In genomic region chr14:20116149-20116605, GRCm38 (mm10) we compare ENCODE assay signal across 10 mouse cellular contexts. TPM values are rescaled to one million over a fixed set of nuclear protein-coding genes. Genes with fewer than 3 reads are reported as not detected.
DNase-seq lines count a peak whose midpoint lies in the region; ATAC-seq lines count a peak whose summit lies in the region.
"Had no signal": no experiment of that assay in that cellular context is flagged by ENCODE, and none has a peak within 500 bp of the region (broad histone marks: within the 10 kb centered on the region; RNA-seq: fewer than 3 reads in every experiment).

No protein-coding gene starts in this region.

- no peaks in the 10 kb centered on the region for H3K27me3 ChIP-seq in hindbrain, embryonic 14.5 days (ENCODE audit: control insufficient read depth, insufficient read depth, low read length)
- no peaks in the 10 kb centered on the region for H3K27me3 ChIP-seq in hindbrain, embryonic 16.5 days (replicated peaks; ENCODE audit: control insufficient read depth, insufficient read depth, low read length)
- H3K27me3 ChIP-seq in embryonic facial prominence, embryonic 10.5 days (replicated peaks; ENCODE audit: low read depth, poor library complexity, severe bottlenecking) = no peaks in the 10 kb centered on the region
- H3K27me3 ChIP-seq: hindbrain, embryonic 15.5 days had no signal

- no peaks in the 10 kb centered on the region for H3K36me3 ChIP-seq in hindbrain, embryonic 14.5 days (replicated peaks; ENCODE audit: control insufficient read depth, insufficient read depth)
- H3K36me3 ChIP-seq in hindbrain, embryonic 16.5 days (ENCODE audit: control insufficient read depth, insufficient read depth, low read length) = no peaks in the 10 kb centered on the region
- H3K36me3 ChIP-seq in embryonic facial prominence, embryonic 10.5 days (replicated peaks) = no peaks in the 10 kb centered on the region
- H3K36me3 ChIP-seq: hindbrain, embryonic 15.5 days had no signal

- no peak for DNase-seq in hindbrain, embryonic 14.5 days (ENCODE audit: low spot score)
- peak; percentile 20 for DNase-seq in embryonic facial prominence, embryonic 10.5 days (ENCODE audit: low spot score)
- peak; percentile 73 to 77 for DNase-seq in kidney, adult 8-10 months
- peak; percentile 20 for DNase-seq in lung, postnatal 14 days
- no peak for DNase-seq in urinary bladder, postnatal 4 days (ENCODE audit: low spot score in 2 of 2)
- DNase-seq in frontal cortex, postnatal 25 days (ENCODE audit: low spot score in 2 of 2) = no peak
- no peak for DNase-seq in cerebellum, adult 8-10 months

- no peak overlapping the region for H3K27ac ChIP-seq in hindbrain, embryonic 14.5 days
- H3K27ac ChIP-seq in hindbrain, embryonic 16.5 days (ENCODE audit: low read depth, low read length) = no peak overlapping the region
- 0 out of 2 replicates have a peak overlapping the region, but pooled peaks have one; percentile 35 for H3K27ac ChIP-seq in embryonic facial prominence, embryonic 10.5 days (replicated peaks)
- H3K27ac ChIP-seq: hindbrain, embryonic 15.5 days; liver, embryonic 14.5 days had no signal

- no peak overlapping the region for H3K4me2 ChIP-seq in hindbrain, embryonic 14.5 days (replicated peaks)
- no peak overlapping the region for H3K4me2 ChIP-seq in hindbrain, embryonic 16.5 days (ENCODE audit: low read length)
- H3K4me2 ChIP-seq: hindbrain, embryonic 15.5 days had no signal

- no peak overlapping the region for H3K4me3 ChIP-seq in hindbrain, embryonic 14.5 days (replicated peaks; ENCODE audit: low read length)
- H3K4me3 ChIP-seq in hindbrain, embryonic 16.5 days (ENCODE audit: low read length) = no peak overlapping the region
- no peak overlapping the region for H3K4me3 ChIP-seq in embryonic facial prominence, embryonic 10.5 days
- H3K4me3 ChIP-seq: hindbrain, embryonic 15.5 days had no signal

- ATAC-seq in hindbrain, embryonic 14.5 days (ENCODE audit: low FRiP score) = 0 out of 2 replicates have a peak, but pooled peaks have one; percentile 31
- ATAC-seq in hindbrain, embryonic 16.5 days = no peak

- no peaks in the 10 kb centered on the region for H3K9me3 ChIP-seq in hindbrain, embryonic 14.5 days (ENCODE audit: control insufficient read depth, low read length)
- peaks cover 5% of the 10 kb centered on the region; the same call in 1 of the 2 replicates for H3K9me3 ChIP-seq in hindbrain, embryonic 16.5 days (ENCODE audit: control insufficient read depth, low read length)
- H3K9me3 ChIP-seq in embryonic facial prominence, embryonic 10.5 days = no peaks in the 10 kb centered on the region; the same call in 1 of the 2 replicates
- H3K9me3 ChIP-seq: hindbrain, embryonic 15.5 days had no signal

- no peak overlapping the region for H3K9ac ChIP-seq in hindbrain, embryonic 14.5 days
- H3K9ac ChIP-seq in hindbrain, embryonic 16.5 days (ENCODE audit: low read depth, low read length) = no peak overlapping the region
- H3K9ac ChIP-seq: hindbrain, embryonic 15.5 days; liver, embryonic 14.5 days had no signal

- H3K4me1 ChIP-seq in hindbrain, embryonic 14.5 days (replicated peaks; ENCODE audit: control insufficient read depth, insufficient read depth, low read length) = no peaks in the 10 kb centered on the region
- H3K4me1 ChIP-seq in hindbrain, embryonic 16.5 days (ENCODE audit: control insufficient read depth, insufficient read depth, low read depth, low read length) = no peaks in the 10 kb centered on the region
- peaks cover 22% of the 10 kb centered on the region for H3K4me1 ChIP-seq in embryonic facial prominence, embryonic 10.5 days
- H3K4me1 ChIP-seq: hindbrain, embryonic 15.5 days had no signal

- 55% methylated on average over 9 of the region's 9 CpGs for WGBS in hindbrain, embryonic 14.5 days
- 54% methylated on average over 9 of the region's 9 CpGs for WGBS in hindbrain, embryonic 16.5 days
- 52% methylated on average over 9 of the region's 9 CpGs for WGBS in embryonic facial prominence, embryonic 10.5 days

RNA-seq across cellular contexts. Expression of gene Saysd1, which starts 22.2 kb away (rescaled TPM):
- polyA plus RNA-seq in hindbrain, embryonic 14.5 days (2014; fragmentation: Nextera tagmentation; extraction: Ambion mirVana) = 11.1 and 14.9 TPM in 2 replicates
- polyA plus RNA-seq in hindbrain, embryonic 16.5 days (2015; fragmentation: Nextera tagmentation; extraction: Ambion mirVana) = 12.1 and 12.6 TPM in 2 replicates
- polyA plus RNA-seq in embryonic facial prominence, embryonic 10.5 days (2016; fragmentation: Nextera tagmentation; extraction: Ambion mirVana) = 9.2 and 11.1 TPM in 2 replicates

Comparison
In these comparisons a context has a peak if more than half of its experiments do, and no peak if none do; other contexts are left out.
1. DNase-seq: peak in embryonic facial prominence, embryonic 10.5 days (single experiment), kidney, adult 8-10 months (2 of 2) and lung, postnatal 14 days (single experiment); none in hindbrain, embryonic 14.5 days (single experiment), urinary bladder, postnatal 4 days (0 of 2), frontal cortex, postnatal 25 days (0 of 2) and cerebellum, adult 8-10 months (single experiment).